Mouse (Mus musculus): ENCODE results near the gene Cul7. TPM values are rescaled to one million over a fixed set of nuclear protein-coding genes. Genes with fewer than 3 reads are reported as not detected.

Cul7 gene
- total RNA-seq, 2 experiments from 2014 or later = 2.9 to 5.6 TPM

GRCm38 (mm10) chr17:46651755-46652547 lies 1.8 kb downstream of the Cul7 start:
- no peak for TF ChIP-seq CTCF (IDR thresholded peaks at IDR 0.05)

GRCm38 (mm10) chr17:46656054-46656453 lies 5.9 kb downstream of the Cul7 start:
- TF ChIP-seq CTCF (IDR thresholded peaks at IDR 0.05) = no peak
- Histone ChIP-seq H3K27ac (peak overlapping the region; percentile 48; the same call in 1 of the 2 replicates), H3K4me3 (peak overlapping the region; percentile 28)
- DNase-seq = no peak
- intact Hi-C loops (cut with DNase I) = no loop called here

More at GRCm38 (mm10) chr17:46651755-46652547, 1.8 kb downstream of the Cul7 start:
- H3K27ac ChIP-seq = peak overlapping the region; percentile 91; the same call in 1 of the 2 replicates
- intact Hi-C loops (cut with DNase I) = no loop called here
- no peak for DNase-seq
- H3K4me3 ChIP-seq = peak overlapping the region; percentile 95

- no peak for DNase-seq
- intact Hi-C loops (cut with DNase I) = no loop called here
- Histone ChIP-seq H3K27ac (no peak overlapping the region; the same call in 1 of the 2 replicates), H3K4me3 (no peak overlapping the region)
- no peak for TF ChIP-seq CTCF (IDR thresholded peaks at IDR 0.05)
Observed at GRCm38 (mm10) chr17:46661351-46661750, 11.2 kb downstream of the Cul7 start.

GRCm38 (mm10) chr17:46661981-46662380 lies 11.8 kb downstream of the Cul7 start:
- no peak for DNase-seq
- intact Hi-C loops (cut with DNase I) = no loop called here
- H3K27ac ChIP-seq = peak overlapping the region; percentile 78
- H3K4me3 ChIP-seq = no peak overlapping the region
- no peak for TF ChIP-seq CTCF (IDR thresholded peaks at IDR 0.05)

- Histone ChIP-seq H3K4me3 (no peak overlapping the region), H3K27ac (peak overlapping the region; percentile 78)
- TF ChIP-seq CTCF (IDR thresholded peaks at IDR 0.05) = no peak
- intact Hi-C loops (cut with DNase I) = no loop called here
- DNase-seq = peak; percentile 80
Observed at GRCm38 (mm10) chr17:46662730-46663129, 12.6 kb downstream of the Cul7 start.

GRCm38 (mm10) chr17:46667712-46668111 lies 17.6 kb downstream of the Cul7 start:
- Histone ChIP-seq H3K4me3 (0 out of 2 replicates have a peak overlapping the region, but pooled peaks have one; percentile 2), H3K27ac (peak overlapping the region; percentile 40)
- no peak for TF ChIP-seq CTCF (IDR thresholded peaks at IDR 0.05)
- DNase-seq = peak; percentile 40
- intact Hi-C loops (cut with DNase I) = no loop called here

- intact Hi-C loops (cut with DNase I) = no loop called here
- H3K27ac ChIP-seq = no peak overlapping the region
- DNase-seq = no peak
- no peak overlapping the region for H3K4me3 ChIP-seq
- no peak for TF ChIP-seq CTCF (IDR thresholded peaks at IDR 0.05)
Observed at GRCm38 (mm10) chr17:46669911-46670310, 19.8 kb downstream of the Cul7 start.

GRCm38 (mm10) chr17:46673850-46674529 lies 23.9 kb downstream of the Cul7 start, which contains the start of gene Rrp36:
Gene Rrp36 (minus strand): TSS chr17:46674352.
- DNase-seq = peak; percentile 97
- intact Hi-C loops (cut with DNase I) = no loop called here

GRCm38 (mm10) chr17:46674530-46675283 lies 24.6 kb downstream of the Cul7 start:
- Histone ChIP-seq H3K27ac (peak overlapping the region; percentile 94), H3K4me3 (peak overlapping the region; percentile 78)
- peak; percentile 15 for DNase-seq
- intact Hi-C loops (cut with DNase I) = no loop called here
- TF ChIP-seq CTCF (IDR thresholded peaks at IDR 0.05) = no peak

More at GRCm38 (mm10) chr17:46673850-46674529, 23.9 kb downstream of the Cul7 start, which contains the start of gene Rrp36:
- H3K27ac ChIP-seq = peak within 1 kb of the TSS; percentile 94
- TF ChIP-seq CTCF (IDR thresholded peaks at IDR 0.05) = no peak
- H3K4me3 ChIP-seq = peak within 1 kb of the TSS; percentile 78

GRCm38 (mm10) chr17:46678416-46678815 lies 28.3 kb downstream of the Cul7 start, which contains the start of gene Mea1:
Gene Mea1 (plus strand): TSS chr17:46678793.
- DNase-seq = peak; percentile 86
- intact Hi-C loops (cut with DNase I) = no loop called here
- TF ChIP-seq CTCF (IDR thresholded peaks at IDR 0.05) = no peak
- Histone ChIP-seq H3K4me3 (peak within 1 kb of the TSS; percentile 77), H3K27ac (peak within 1 kb of the TSS; percentile 96)

GRCm38 (mm10) chr17:46678911-46679310 lies 28.8 kb downstream of the Cul7 start:
- peak overlapping the region; percentile 96 for H3K27ac ChIP-seq
- DNase-seq = peak; percentile 69
- intact Hi-C loops (cut with DNase I) = no loop called here
- H3K4me3 ChIP-seq = peak overlapping the region; percentile 77
- TF ChIP-seq CTCF (IDR thresholded peaks at IDR 0.05) = no peak

Measured in gastrocnemius, adult 2 months (tissue).